Mouse (Mus musculus) myocyte (in vitro differentiated cells): ENCODE results near the gene Gns.

ENCODE experiments used
- CEBPB ChIP-seq: IDR thresholded peaks from 2 replicates; pipeline ENCODE4 v1.6.1; 2011; ENCODE audit warnings: mild to moderate bottlenecking, moderate library complexity; ENCODE audit not compliant: poor library complexity, insufficient read depth, severe bottlenecking
- MAX ChIP-seq: IDR thresholded peaks from one replicate; pipeline ENCODE4 v1.6.1; 2011; ENCODE audit warnings: low read depth, mild to moderate bottlenecking, control low read depth
- MYOD1 ChIP-seq, 3 experiments: IDR thresholded peaks; one replicate each; pipeline ENCODE4 v1.6.1; 2011; ENCODE audit warnings: control low read depth in 2 of 3, low read depth in 2 of 3, mild to moderate bottlenecking in 2 of 3, moderate library complexity in 1 of 3; ENCODE audit not compliant: insufficient read length in 2 of 3, control insufficient read depth in 1 of 3
- MYOG ChIP-seq, 3 experiments: IDR thresholded peaks; one replicate each; pipeline ENCODE4 v1.6.1; 2011; ENCODE audit warnings: control low read depth in 2 of 3, low read depth in 2 of 3, mild to moderate bottlenecking in 2 of 3; ENCODE audit not compliant: insufficient read length in 2 of 3, control insufficient read depth in 1 of 3, insufficient read depth in 1 of 3
- POLR2A ChIP-seq: IDR thresholded peaks from one replicate; pipeline ENCODE4 v1.6.1; 2011; ENCODE audit warnings: low read depth, mild to moderate bottlenecking, control low read depth, moderate library complexity; ENCODE audit not compliant: insufficient read length
- POLR2AphosphoS2 ChIP-seq: IDR thresholded peaks from one replicate; pipeline ENCODE4 v1.6.1; 2011; ENCODE audit warnings: low read depth, control low read depth; ENCODE audit not compliant: insufficient read length
- TCF12 ChIP-seq: IDR thresholded peaks from one replicate; pipeline ENCODE4 v1.6.1; 2011; ENCODE audit warnings: mild to moderate bottlenecking, control low read depth; ENCODE audit not compliant: poor library complexity, insufficient read depth, severe bottlenecking
- USF1 ChIP-seq: IDR thresholded peaks from one replicate; pipeline ENCODE4 v1.6.1; 2011; ENCODE audit warnings: low read depth, mild to moderate bottlenecking, control low read depth, moderate library complexity

DNA sequence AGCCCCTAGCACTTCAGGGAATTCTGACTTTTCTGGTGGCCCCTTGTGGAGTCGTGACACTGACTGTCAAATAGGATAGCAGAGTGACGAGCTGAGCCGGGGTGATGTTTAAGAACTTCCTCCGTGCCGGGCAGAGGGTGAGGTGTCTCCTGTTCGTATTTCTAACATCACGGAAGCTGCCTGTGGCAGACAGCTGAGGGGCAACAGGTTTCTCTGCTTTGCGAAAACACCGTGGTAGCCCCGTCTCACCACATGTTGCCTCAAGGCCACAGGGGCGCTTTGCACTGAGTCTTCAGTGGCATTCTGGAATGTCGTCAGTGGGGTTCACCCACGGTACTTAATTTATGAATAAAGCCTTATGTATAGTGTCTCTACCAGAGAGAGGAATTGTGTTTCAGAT is 2.4 kb downstream of the Gns start:
- TF ChIP-seq USF1 (no peak), MYOG (IDR thresholded peaks at IDR 0.05; ENCODE audit: control insufficient read depth in 1 of 3, insufficient read depth in 1 of 3, insufficient read length in 2 of 3, low read depth in 2 of 3) (no peak), TCF12 (no peak), POLR2A (no peak), MAX (no peak), CEBPB (no peak), POLR2AphosphoS2 (no peak), MYOD1 (IDR thresholded peaks at IDR 0.05; ENCODE audit: control insufficient read depth in 1 of 3, insufficient read length in 2 of 3, low read depth in 2 of 3) (no peak)
